13 mouse cellular contexts compared by ENCODE assay signal in the genomic region with DNA sequence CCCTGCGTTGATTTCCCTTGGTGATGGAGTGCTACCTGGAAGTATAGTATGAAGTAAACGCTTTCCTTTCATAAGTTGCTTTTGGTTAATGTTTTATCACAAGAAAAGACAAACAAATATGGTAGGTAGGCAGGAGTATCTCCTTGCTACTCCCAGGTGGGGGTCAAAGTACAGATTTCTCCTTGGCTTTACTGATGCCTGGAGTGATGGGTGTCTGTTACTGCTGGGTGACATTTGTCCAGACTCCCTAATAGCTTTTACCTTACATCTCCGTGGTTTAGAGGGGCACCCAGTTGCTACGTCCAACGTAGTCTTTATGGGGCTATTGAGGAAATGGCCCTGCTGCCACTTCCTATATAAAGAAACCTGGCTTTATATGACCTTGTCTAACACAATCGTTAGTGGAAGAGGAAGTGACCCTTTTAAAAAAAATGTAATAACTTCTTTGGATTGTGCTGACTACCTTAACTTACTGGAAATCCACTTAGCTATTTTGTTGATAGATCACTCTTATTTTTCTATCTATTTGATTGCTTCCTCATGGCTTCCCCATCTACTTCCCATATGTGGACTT. TPM values are rescaled to one million over a fixed set of nuclear protein-coding genes. Genes with fewer than 3 reads are reported as not detected.
DNase-seq lines count a peak whose midpoint lies in the region; ATAC-seq and TF ChIP-seq lines count a peak whose summit lies in the region.
"Had no signal": no experiment of that assay in that cellular context is flagged by ENCODE, and none has a peak within 500 bp of the region (broad histone marks: within the 10 kb centered on the region; RNA-seq: fewer than 3 reads in every experiment).

No protein-coding gene starts in this region.

- dilution Hi-C loops in CH12.LX (cut with MboI; ENCODE audit: extremely low pct_ligation_motif_present, extremely low pct_unique_long_range_greater_than_20kb, low sequenced_read_pairs) = no loop called here

- TF ChIP-seq POLR2A in CH12.LX (IDR thresholded peaks at IDR 0.05; ENCODE audit: low read depth, low read length) = no peak
- no peak for TF ChIP-seq POLR2A in bone marrow macrophage, adult 2 months (IDR thresholded peaks at IDR 0.05; ENCODE audit: borderline replicate concordance, low read depth, low read length)

- ATAC-seq in megakaryocyte, adult 5-6 weeks (ENCODE audit: poor library complexity, severe bottlenecking) = peak; percentile 73

- no peak overlapping the region for H3K4me2 ChIP-seq in CH12.LX (ENCODE audit: insufficient read depth, low read depth, poor library complexity, severe bottlenecking)
- H3K4me2 ChIP-seq: embryonic facial prominence, embryonic 15.5 days had no signal

- 0 out of 2 replicates have a peak, but pooled peaks have one; percentile 26 for TF ChIP-seq EP300 in CH12.LX (IDR thresholded peaks at IDR 0.05; ENCODE audit: low read length)

- H3K79me2 ChIP-seq in CH12.LX (replicated peaks; ENCODE audit: control insufficient read depth, extremely low read depth, insufficient read depth, poor library complexity, severe bottlenecking) = no peaks in the 10 kb centered on the region

- no peaks in the 10 kb centered on the region for H3K36me3 ChIP-seq in CH12.LX (replicated peaks in 1 of 2; ENCODE audit: control insufficient read depth in 1 of 2, insufficient read depth in 1 of 2, low read length in 1 of 2)
- H3K36me3 ChIP-seq: embryonic facial prominence, embryonic 15.5 days had no signal

- no peak overlapping the region for H3K9ac ChIP-seq in CH12.LX (ENCODE audit: insufficient read depth, low read depth)
- H3K9ac ChIP-seq: embryonic facial prominence, embryonic 15.5 days had no signal

- in situ Hi-C loops in CH12.LX (cut with MboI; ENCODE audit: low pct_ligation_motif_present, low pct_unique_long_range_greater_than_20kb, low sequenced_read_pairs) = no loop called here

- peaks cover 27 to 61% of the 10 kb centered on the region in 2 experiments for H3K4me1 ChIP-seq in CH12.LX (ENCODE audit: control insufficient read depth in 1 of 2, insufficient read depth in 2 of 2)
- H3K4me1 ChIP-seq in bone marrow macrophage, adult 2 months (ENCODE audit: control insufficient read depth, insufficient read depth, low read length) = peaks cover 38% of the 10 kb centered on the region

- no peak for TF ChIP-seq CTCF in layer of hippocampus, adult 2 months (conservative IDR thresholded peaks at IDR 0.05)
- TF ChIP-seq CTCF in CH12.LX (conservative IDR thresholded peaks at IDR 0.05 in 1 of 2, IDR thresholded peaks at IDR 0.05 in 1 of 2; ENCODE audit: low read depth in 2 of 2, low read length in 2 of 2) = no peak
- TF ChIP-seq CTCF in bone marrow macrophage, adult 2 months (IDR thresholded peaks at IDR 0.05; ENCODE audit: low read depth, low read length) = no peak

- no peaks in the 10 kb centered on the region for H3K9me3 ChIP-seq in CH12.LX (replicated peaks; ENCODE audit: low read length)
- H3K9me3 ChIP-seq: embryonic facial prominence, embryonic 15.5 days had no signal

- H3K4me3 ChIP-seq in layer of hippocampus, adult 2 months = no peak overlapping the region
- no peak overlapping the region for H3K4me3 ChIP-seq in CH12.LX (replicated peaks in 1 of 3; ENCODE audit: low read depth in 2 of 3, low read length in 2 of 3, poor library complexity in 1 of 3)
- peak overlapping the region; percentile 32 for H3K4me3 ChIP-seq in bone marrow macrophage, adult 2 months (ENCODE audit: insufficient read depth, low read length)
- H3K4me3 ChIP-seq: embryonic facial prominence, embryonic 15.5 days had no signal

- peak overlapping the region; percentile 49; the same call in 1 of the 2 replicates for H3K27ac ChIP-seq in layer of hippocampus, adult 2 months
- H3K27ac ChIP-seq in CH12.LX (ENCODE audit: insufficient read depth, low read depth) = peak overlapping the region; percentile 44; the same call in 1 of the 2 replicates
- H3K27ac ChIP-seq in bone marrow macrophage, adult 2 months (ENCODE audit: insufficient read depth, low read depth, low read length) = peak overlapping the region; percentile 83
- H3K27ac ChIP-seq: embryonic facial prominence, embryonic 15.5 days had no signal

- H3K27me3 ChIP-seq in CH12.LX (replicated peaks) = no peaks in the 10 kb centered on the region
- H3K27me3 ChIP-seq: embryonic facial prominence, embryonic 15.5 days had no signal

- DNase-seq in layer of hippocampus, adult 2 months (ENCODE audit: low spot score in 2 of 2) = no peak
- DNase-seq in layer of hippocampus, adult 8-10 months (ENCODE audit: low spot score in 2 of 2) = no peak
- DNase-seq in CH12.LX (ENCODE audit: extremely low read depth) = no peak
- DNase-seq in frontal cortex, postnatal 36 days (ENCODE audit: low spot score in 2 of 2) = no peak
- no peak for DNase-seq in layer of hippocampus, postnatal 36 days
- DNase-seq in embryo, embryonic 11 days = no peak
- DNase-seq: cerebellum, postnatal 10 days; kidney, postnatal 10 days; lung, adult 2 months; right cerebral cortex, postnatal 4 days had no signal

- no peak for TF ChIP-seq RAD21 in CH12.LX (IDR thresholded peaks at IDR 0.05; ENCODE audit: low read depth, low read length)

TF ChIP-seq in CH12.LX, 34 proteins besides CTCF, POLR2A, EP300 and RAD21:
- TF ChIP-seq ZC3H11A (IDR thresholded peaks at IDR 0.05; ENCODE audit: low read depth, low read length) = no peak
- no peak for TF ChIP-seq TCF12 (IDR thresholded peaks at IDR 0.05; ENCODE audit: low read depth, low read length)
- no peak for TF ChIP-seq ZMIZ1 (IDR thresholded peaks at IDR 0.05; ENCODE audit: low read depth, low read length)
- no peak for TF ChIP-seq CHD2 (IDR thresholded peaks at IDR 0.05; ENCODE audit: low read length)
- 0 out of 2 replicates have a peak, but pooled peaks have one; percentile 47 for TF ChIP-seq SIN3A (IDR thresholded peaks at IDR 0.05; ENCODE audit: low read length)
- TF ChIP-seq NELFE (IDR thresholded peaks at IDR 0.05; ENCODE audit: low read depth, low read length) = no peak
- no peak for TF ChIP-seq POLR2AphosphoS2 (IDR thresholded peaks at IDR 0.05; ENCODE audit: low read depth, low read length)
- no peak for TF ChIP-seq PAX5 (IDR thresholded peaks at IDR 0.05; ENCODE audit: low read length)
- no peak for TF ChIP-seq BHLHE40 (IDR thresholded peaks at IDR 0.05; ENCODE audit: low read depth, low read length)
- TF ChIP-seq ZKSCAN1 (IDR thresholded peaks at IDR 0.05; ENCODE audit: borderline replicate concordance, low read depth, low read length) = no peak
- TF ChIP-seq MAX (IDR thresholded peaks at IDR 0.05; ENCODE audit: low read length) = peak; percentile 21; the same call in 1 of the 2 replicates
- TF ChIP-seq MYC (IDR thresholded peaks at IDR 0.05; ENCODE audit: low read depth, low read length) = no peak
- no peak for TF ChIP-seq USF2 (conservative IDR thresholded peaks at IDR 0.05; ENCODE audit: low read depth, low read length)
- no peak for TF ChIP-seq CHD1 (IDR thresholded peaks at IDR 0.05; ENCODE audit: low read depth, low read length)
- peak; percentile 83 for TF ChIP-seq ZNF384 (IDR thresholded peaks at IDR 0.05; ENCODE audit: low read depth, low read length)
- TF ChIP-seq ELF1 (IDR thresholded peaks at IDR 0.05; ENCODE audit: low read depth, low read length) = 0 out of 2 replicates have a peak, but pooled peaks have one; percentile 26
- no peak for TF ChIP-seq HCFC1 (IDR thresholded peaks at IDR 0.05; ENCODE audit: low read depth, low read length)
- no peak for TF ChIP-seq MAZ (IDR thresholded peaks at IDR 0.05; ENCODE audit: low read depth, low read length)

RNA-seq across cellular contexts. Expression of gene Map2k6, which starts 27.7 kb away (rescaled TPM):
- 10 to 100 TPM; 32.3 to 33.3 TPM for total RNA-seq in layer of hippocampus, adult 2 months (2021)
- 10 to 100 TPM; 28.0 to 37.1 (median 32.3) TPM for total RNA-seq in layer of hippocampus, adult 8-10 months (2022)
- 11.3 and 16.8 TPM in 2 replicates for total RNA-seq in CH12.LX (2012; rRNA removed)
- total RNA-seq in CH12.LX (2014; rRNA removed) = 21.9 and 23.0 TPM in 2 replicates
- polyA plus RNA-seq in CH12.LX (2012; ENCODE audit: insufficient read length, low read depth) = 16.9 and 18.0 TPM in 2 replicates
- 1.6 and 3.6 TPM in 2 replicates for polyA plus RNA-seq in bone marrow macrophage, adult 2 months (2012; ENCODE audit: insufficient read depth, insufficient read length, missing spikeins)
- 10.3 and 12.6 TPM in 2 replicates for total RNA-seq in megakaryocyte, adult 5-6 weeks (2015)
- 14.8 and 16.0 TPM in 2 replicates for total RNA-seq in megakaryocyte, adult 5-6 weeks (2017)
- total RNA-seq in layer of hippocampus, postnatal 36 days (2021) = 10 to 100 TPM; 32.4 to 35.5 TPM
